Mouse (Mus musculus) frontal cortex, postnatal 36 days (tissue): ENCODE data around the gene Itga5.
A peak's percentile ranks its signal among the peaks of the same experiment; 100 is the strongest.

Experiments
- DNase-seq, 2 experiments: peaks; one replicate each; pipeline ENCODE4 v3.0.0; 2022; ENCODE audit warnings: low spot score in 2 of 2

Itga5 gene

DNA sequence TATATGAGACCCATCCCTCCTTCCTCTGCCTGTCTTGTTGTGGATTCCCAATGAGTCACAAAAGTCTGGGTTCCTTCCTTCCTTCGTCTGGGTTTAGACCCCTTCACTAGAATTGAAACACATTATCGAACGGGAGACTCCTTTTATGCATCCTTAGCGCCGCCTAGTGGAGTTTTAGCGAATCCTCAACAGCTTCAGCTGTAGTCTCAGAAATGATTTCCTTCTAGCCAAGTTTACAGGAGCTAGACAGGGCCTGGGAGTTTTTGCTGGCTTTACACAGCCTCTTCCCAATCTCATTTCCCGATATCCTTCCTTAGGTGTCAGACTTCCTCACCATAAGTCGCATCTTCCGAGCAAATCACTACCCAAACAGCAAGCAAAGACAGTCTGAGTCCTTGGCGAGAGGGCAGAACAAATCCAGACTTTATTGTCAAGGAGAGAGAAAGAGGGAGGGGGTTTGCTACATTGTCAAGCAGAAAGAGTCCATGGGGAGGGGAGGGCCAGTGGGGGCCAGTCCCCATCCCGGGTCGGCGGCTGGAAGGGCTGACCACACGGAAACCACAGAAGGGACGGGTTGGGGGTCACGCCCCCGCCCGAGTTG lies 53.0 kb downstream of the Itga5 start:
- DNase-seq: peak in 1 of 2 experiments; percentile 77

DNA sequence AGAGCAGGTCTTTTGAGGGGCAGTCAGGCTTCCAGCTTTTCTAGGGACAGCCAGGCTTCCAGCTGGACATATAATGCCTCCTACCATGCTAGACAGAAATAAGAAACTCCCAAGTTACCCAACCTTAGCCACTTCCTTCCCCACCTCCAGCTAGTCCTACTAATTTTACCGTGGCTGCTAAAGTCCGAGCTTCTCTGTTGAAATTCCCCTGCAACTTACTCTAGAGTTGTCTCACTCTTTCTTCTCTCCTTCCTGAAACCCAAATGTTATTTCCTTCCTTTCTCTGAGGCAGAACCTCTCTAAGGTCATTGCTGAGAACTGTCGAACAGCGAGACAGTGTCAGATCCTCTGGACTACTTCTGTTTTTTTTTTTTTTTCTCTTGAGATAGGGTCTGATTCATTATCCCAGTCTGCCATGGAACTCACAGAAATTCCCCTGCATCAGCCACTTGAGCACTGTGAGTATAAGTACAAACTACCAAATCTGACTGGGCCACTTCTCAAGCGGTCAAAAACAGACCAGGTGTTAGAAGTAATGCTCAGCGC lies 56.1 kb downstream of the Itga5 start, which contains the start of gene Gpr84:
Gene Gpr84 (minus strand): TSS at position 248 of the 546 bp plus-strand sequence.
- no peak for DNase-seq

DNA sequence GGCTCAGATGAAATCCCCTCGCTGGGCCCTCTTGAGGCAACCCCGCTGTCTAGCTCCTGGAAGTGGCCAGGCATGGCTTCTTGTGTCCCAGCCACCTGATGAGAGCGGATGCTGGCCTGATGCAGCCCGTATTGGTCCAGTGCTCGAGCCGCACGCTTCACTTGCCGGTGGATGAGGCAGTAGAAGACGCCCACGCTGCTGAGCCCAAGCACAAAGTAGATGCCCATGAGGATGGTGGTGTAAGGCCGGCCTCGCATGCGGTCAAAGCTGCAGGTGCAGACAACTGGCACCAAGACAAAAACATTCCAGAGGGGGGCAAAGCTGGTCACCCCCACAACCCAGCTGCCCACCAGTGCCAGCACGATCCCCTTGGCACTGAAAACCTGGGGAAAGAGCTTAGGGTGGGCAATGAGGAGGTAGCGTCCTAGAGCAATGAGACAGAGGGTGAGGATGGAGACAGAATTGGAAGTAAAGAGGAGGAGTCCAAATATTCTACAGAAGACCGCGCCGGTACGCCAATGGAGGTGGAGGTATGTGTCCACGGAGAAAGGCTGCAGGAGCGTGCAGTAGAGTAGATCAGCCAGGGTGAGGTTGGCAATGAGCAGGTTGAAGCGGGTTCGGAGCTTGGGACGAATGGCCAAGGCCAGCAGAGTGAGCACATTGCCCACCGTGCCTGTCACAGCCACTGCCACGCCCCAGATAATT lies 57.5 kb downstream of the Itga5 start:
- no peak for DNase-seq

DNA sequence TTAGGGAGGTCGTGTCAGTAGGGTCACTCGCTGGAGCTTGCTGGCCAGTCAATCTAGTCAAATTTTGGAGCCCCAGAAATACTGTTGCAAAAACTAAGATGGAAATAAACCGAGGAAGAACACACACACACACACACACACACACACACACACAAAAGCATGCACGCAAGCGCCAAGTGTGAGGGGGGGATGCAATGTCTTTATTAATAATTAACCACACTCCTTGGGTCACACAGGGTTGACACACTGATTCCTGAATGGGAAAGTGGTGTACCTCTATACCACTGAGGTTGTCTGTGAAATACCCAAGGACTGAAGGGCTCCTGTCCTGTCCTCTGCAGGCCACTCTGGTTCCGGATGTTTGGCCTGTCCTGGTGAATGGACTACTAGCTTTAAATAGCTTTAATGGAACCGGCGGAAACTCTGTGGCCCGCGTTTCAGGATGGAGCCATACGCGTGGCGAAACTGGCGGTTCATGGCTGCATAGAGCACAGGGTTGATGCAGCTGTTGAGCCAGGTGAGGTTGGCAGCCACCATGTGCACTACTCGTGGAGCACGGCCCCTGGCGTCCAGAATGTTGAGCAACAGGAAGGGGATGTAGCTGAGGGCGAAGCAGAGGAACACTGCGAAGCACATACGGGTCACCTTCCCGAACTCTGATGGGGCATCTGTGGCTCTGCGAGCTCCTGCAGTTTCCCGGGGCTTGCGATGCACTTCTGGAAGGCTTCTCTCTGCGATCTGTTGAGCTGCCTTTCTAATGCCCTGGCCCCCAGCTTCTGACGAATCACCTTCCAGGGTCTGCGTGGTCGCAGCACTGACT lies 58.3 kb downstream of the Itga5 start:
- no peak for DNase-seq

DNA sequence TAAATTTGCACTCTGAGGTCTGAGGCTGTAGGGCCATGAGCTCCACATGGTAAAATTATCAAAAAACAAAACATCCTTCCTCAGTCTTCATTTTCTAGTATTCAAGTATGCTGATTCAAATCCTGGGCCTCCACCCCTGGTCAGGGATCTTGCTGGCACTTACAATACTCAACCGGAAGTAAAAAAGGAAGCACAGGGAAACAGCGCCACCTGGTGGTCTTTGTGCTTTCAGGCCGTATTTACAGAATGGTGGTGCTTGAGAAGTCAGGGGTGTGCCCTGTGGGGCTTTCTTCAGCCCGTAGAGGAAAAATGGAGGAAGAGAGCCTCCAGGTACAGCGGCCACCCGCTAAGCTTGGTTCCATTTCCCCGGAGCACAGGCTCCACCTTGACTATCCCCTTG lies 59.4 kb downstream of the Itga5 start:
- peak; percentile 94 to 97 for DNase-seq

DNA sequence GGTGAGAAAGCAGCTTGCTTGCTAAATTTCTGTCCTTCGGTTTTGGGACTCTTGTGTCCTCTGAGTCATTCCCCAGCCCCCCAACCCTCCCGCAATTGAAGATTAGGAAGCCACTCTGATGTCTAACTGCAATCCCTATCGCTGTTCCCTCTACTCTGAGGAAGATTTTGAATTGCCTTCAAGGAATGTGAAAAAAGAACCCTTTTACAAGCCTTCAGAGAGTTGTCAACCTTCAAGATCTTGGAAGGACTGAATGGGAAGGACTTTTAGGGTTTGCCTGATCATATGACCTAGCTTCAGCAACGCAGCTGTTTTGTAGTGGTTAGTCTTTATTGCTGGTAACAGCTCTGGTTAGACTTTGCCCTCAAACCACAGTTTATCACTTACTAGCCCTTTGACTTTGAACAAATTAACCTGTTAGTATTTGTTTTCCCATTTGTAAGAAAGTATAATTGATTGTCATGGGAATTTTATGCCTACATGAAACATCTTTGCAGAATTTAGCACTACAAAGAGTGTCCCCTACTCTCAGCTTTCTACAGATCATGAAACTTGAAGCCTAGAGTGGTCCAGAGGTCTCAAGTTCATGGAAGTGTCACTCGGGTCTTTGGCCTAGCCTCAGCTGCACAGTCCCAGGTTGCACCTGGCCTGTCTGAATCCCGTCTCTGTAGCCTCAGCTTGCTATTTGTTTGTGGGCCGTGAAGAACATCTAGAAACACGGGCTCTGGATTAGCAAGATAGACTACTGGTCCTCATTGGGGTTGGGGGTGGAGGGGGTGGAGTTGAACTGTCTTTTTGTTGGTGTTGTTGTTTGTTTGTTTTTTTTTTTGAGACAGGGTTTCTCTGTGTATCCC lies 60.5 kb downstream of the Itga5 start:
- DNase-seq: no peak

DNA sequence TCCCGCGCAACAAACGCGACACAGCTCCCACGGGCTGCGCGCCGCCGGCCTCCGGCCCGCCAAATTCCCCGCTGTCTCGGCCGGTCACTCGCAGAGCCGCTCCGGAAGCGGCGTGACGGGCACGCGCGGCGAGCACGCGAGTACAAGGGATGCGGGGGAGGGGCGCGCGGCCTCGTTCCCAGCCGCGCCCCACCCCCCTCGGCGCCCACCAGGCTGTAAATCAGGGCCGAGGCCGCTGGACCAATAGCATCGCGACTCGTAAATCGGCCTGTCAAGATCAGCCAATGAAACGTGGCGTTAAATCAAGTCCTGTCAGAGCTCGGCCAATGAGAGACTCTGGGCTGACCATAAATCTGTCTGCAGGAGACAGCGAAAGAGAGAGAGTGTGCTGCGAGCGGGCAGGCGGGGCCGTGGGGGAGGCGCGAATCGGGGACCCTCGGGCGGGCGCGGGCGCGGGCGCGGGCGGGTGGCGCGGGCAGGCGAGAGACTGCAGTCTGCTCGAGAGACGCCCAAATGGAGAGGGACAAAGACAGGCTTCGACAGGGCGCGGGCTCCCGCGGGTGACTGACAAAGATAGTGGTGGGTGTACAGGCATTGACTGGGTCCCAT lies 61.4 kb downstream of the Itga5 start:
- DNase-seq: peak; percentile 95 to 98

DNA sequence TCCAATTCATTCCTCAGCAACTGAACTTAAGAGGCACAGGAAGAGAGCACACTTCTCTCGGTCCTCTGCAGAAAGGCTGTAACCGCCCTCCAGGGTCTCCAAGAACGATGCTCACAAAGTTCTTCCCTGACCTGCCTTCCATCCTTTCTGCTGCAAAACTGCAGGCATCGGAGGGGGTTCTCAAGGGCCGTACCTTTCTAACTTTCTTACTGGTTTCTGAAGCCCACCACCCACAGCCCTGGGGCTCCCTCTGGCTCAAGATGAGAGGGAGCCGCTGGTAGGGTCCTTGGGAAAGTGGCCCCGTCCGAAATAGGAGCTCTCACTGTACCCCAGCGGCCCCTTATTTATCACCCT lies 62.0 kb downstream of the Itga5 start:
- DNase-seq: no peak

DNA sequence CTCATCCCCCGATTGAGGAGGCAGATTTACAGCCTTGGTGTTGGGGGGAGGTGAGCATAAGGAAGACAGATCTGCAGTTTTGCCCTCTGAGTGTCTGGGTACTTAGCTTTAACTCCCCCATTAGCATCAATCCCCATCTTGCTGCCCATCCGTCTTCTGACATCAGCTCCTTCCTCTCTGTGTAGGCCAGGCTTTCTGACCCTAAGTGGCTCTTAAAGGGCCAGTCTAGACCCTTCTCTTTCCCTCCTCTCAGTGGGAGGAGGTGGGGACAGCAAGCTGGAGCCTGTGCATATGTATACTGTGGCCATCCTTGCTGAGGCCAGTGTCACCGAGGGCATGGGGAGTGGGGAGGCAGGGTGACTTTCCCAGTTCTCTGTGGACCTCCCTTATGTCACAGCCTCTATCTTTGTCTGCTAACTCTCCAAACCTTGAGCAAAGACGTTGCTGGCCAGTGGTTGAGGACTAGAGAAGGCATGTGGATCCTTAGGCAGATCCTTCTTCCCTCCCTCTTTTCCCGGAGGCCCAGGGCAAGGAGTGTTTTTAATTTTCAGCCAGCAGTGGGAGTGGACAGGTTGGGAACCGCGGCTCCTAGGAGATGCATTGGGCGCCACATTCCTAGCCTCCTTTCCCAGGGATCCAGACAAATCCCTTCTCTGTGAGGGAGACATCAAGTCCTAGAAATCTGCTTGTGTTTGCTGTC lies 62.5 kb downstream of the Itga5 start:
- no peak for DNase-seq

DNA sequence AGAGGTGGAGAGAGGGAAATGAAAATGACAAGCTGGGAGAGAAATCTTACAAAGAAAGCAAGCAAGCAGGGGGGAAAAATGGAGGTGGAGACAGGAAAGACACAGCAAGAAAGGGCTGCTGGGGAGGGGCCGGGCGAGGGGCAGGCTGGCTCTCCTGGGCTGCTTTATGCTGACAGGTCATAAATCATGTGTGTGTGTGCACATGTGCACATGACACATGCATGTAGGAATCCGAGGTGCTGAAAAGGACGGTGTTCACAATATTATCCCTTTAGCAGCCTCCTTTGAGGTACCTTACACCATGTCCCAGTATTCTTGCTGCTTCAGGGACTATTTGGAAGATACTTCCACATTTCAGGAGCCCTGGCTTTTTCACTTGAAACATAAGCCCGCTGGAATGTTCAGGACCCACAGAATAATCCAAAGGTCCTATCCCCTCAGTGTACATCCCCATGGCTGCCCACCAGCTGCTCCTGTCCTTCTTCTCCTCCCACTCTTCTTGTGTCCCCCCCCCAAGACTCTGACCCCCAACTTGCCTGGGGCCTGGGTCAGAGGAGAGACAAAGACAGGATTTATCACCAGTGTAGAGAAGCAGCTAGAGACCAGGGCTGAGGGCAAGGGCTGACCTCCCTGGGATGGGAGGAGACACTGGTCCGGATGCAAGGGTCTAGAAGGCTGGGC lies 64.1 kb downstream of the Itga5 start:
- no peak for DNase-seq

DNA sequence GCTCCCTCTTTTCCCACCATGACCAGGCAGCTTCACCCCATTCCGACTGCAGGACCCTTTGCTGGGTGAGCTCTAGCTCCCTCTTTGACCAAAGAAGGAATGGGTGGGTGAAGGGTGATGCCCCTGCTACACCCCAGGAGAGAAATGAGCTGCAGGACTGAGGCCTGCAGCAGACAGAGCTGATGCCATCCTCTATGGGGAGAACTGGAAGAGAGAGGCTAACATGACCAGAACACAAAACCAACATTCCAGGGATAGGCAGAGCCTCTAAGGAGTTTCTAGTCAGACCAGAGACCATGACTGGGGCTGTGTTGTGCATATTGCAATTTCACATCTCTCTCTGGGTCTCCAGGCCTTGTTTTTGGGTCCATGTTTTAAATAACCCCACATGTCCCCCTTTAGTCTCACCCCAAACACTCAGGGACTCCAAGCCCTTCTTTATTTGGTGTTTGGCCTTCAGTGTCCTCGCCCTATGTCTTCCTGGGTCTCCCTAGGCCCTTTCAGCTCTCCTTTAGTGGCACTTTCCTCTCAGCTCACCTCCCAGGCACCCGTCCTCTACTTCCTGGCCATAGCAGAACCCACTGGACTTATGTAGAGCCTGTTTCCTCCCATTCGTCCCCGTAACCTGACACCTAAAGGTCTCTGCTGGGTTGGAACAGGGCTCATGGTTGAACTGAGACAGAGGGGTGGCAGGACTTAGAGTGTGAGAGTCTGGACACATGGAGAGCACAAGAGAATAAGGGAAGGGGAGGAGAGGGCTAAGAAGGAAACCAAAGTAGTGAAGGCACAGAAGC lies 64.8 kb downstream of the Itga5 start:
- DNase-seq: no peak

DNA sequence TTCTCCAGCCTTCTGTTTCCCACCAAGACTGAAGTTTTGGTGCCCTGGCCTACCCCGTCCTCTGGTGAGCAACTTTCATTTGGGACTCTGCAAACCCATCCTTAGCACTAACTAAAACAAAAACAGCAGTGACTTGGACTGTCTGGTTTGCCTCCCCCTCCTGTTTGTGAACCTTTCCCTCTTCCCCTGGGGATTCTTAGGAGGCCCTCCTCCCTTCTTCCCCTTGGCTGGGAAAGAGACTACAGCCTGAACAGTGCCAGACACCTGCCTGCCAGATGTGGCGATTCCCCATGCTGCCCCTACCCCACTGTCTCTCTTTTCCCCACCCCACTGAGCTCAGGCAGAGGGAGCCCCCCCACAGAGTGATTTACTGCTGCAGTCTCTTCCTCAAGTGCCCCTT lies 65.5 kb downstream of the Itga5 start:
- no peak for DNase-seq

DNA sequence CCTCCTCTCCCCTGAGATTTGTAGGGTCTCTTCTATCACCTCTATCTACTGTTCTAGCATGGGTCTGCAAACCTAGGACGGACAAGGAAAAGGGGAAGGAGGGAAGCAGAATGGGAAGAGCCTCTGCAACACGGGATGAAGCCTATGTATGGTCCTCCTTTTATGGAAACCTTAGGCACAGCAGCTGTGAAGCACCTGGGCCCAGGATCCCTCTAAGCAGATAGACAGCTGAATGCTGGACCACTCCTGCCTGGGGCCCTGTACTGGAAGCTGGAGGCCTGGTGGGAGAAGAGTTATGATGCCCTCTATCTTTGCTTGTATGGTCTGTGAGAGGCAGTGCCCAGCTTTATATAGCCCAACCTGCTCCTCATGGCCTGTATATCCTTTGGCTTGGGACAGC lies 66.0 kb downstream of the Itga5 start:
- DNase-seq: no peak

DNA sequence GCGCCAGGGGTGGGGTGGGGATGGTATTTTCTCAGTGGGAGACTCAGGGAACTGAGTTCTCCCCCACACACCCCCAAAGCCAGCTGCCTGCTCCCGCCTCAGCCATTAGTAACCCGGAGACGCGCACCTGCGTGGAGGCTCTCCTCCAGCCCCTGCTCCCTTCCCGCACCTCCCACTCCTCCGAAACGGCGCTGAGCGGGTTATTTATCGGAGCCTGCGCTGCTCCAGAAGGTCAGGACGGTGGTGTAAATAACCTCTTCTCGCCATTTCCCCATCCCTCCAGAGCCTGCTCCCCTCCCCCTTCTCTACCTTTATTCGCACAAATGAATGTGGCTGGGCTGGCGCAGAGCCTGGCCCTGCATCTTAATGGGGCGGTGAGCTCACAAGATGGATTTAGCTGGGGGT lies 66.5 kb downstream of the Itga5 start:
- no peak for DNase-seq

DNA sequence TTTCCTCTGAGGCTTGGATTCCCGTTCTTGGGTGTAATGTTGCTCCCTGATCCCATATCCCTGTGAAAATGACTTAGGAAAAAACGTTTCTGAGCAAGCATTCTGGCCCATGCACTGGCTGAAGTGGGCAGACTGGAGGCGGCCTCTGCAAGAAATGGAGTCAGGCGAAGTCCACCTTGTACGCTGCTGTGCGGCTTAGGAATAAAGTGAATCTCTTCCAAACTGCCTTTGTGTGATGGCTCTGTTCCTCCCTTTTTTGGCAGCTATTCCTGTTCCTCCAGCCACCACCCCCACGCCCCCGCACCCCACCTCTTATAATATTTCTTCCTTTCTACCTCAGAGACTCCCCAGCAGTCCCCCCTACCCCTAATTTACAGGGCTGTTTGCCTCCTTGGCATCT lies 66.9 kb downstream of the Itga5 start:
- no peak for DNase-seq

DNA sequence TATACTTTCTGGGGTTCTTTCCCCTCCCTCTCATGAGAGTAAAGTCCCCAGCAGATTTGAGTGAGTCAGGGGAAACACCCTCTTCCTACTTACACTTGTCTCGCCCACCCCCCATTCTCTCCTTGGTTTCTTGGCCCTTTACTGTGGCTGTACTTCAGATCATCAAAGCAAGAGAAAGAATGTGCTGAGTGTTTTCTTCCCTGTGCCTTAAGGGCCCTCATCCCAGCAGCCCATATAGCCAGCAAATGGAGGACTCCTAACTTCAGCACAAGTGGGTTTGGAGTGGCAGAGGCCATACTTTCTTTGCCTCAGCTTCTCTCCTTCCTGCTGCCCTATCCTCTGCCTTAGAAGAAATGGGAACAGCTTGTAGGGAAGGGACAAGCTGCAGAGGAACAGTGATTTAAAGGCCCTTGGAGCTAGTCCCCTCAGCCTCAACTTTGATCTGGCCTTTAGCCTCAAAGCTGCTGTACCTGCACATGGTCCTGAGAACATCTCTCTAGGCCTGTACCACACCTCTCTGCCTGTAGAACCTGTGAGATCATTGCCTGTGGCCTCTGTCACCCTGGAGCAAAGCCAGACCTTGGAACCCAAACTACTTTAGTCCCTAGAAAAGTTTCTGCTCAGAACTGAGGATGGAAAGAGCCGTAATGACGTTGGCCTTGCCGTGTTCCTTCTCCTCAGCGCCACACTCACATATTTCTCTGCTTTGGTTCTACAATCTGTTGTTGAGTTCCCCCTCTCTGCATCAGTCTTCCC lies 67.5 kb downstream of the Itga5 start:
- DNase-seq: no peak

DNA sequence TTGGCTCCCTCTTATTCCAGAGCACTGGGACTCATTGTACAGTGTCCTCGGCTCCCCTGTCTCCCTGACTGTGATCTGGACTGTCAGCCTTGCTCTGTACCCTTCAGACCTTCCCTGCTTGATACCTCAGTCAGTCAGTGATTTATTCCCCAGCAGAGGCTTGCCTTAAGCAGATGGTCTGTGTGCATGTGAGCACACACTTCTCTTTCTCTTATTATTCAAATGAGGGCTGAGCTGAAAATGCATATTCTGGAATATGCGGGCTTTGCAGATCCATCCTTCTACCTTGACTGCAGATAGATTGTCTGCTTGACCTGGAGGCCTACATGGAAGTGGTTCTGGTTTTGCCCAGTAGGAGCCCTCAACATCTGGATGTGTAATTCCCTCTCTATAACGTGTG lies 68.5 kb downstream of the Itga5 start:
- DNase-seq: no peak

DNA sequence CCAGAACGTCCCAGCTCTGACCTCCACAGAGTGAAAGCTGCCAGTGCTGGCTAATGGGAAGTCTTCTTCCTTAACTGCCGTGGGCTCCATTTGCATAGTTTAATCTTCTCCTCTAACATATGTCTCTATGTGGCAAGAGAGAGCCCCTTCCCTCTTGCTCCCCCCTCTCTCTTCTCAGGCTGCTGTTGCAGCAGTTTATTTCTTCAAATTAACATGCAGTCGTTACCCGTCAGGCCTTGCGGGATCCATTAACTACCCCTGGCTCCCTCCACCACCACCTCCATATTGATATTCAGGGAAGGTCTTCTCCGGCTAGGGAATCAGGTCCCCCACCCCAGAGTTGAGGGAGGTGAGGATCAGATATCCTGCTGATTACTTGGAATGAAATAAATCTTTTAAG lies 69.2 kb downstream of the Itga5 start:
- DNase-seq: no peak

DNA sequence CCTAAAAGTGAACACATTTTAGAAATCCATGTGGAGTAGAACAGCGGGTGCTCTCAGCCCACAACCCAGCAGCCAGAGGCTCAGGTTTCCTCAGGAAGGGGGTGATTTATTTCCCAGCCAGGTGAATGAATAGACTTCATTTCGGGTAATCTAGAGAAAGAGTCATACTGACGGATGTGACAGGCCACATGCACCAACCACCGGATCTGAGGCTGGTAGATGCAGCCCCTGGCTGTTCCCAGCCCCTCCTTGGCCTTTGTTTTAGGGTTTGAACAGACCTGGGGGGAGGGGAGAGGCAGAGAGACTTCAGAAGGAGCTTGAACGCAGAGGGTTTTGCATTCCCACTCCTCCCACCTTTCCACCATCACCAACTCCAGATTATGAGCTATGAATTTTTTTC lies 70.7 kb downstream of the Itga5 start:
- DNase-seq: no peak
